Mouse (Mus musculus): ENCODE data around the gene Zglp1.
"Not testable (repeated sequence)": the region's sequence is repeated elsewhere in the genome, so short reads cannot be mapped to it uniquely, and the experiment has no call there.

Zglp1 gene

GRCm38 (mm10) chr9:21062928-21063327 is 4.0 kb downstream of the Zglp1 start:
- DNase-seq = no peak

DNA sequence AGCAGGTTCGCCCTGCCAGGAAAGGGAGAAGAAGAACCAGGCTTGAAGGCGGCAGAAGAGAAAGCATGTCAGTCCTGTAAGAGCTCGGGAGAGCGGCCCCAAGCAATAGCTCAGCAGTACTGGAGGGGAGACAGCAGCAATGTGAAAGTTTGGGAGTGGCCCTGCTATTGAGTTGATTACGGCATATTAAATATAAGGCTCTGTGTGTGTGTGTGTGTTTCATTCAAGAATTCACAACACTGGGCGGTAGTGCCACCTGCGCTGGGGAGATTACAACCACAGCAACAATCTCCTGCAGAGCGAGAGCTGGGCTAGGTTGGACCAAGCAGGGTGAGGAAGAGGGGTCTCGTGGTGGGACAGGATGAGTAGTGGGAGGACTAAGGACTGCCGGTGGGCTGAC is 15.3 kb downstream of the Zglp1 start:
- DNase-seq = no peak

DNA sequence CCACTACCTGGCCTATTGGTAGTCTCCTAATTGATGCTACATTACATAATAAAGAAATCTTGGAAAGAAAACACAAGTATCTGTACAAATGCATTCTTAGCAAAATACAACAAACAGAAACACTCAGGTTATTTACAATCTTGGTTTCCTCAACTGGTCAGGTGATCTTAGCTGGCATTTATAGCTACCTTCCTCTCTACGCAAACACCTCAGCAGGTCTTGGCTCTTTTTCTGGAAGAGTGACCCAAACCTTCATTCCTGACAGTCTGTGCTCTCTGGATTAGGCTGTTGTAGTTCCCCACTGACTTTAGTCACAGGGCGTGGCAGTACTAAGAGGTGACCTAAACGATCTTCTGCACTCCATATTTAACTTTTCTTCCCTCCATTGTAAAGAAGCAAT is 21.7 kb downstream of the Zglp1 start:
- DNase-seq = no peak

GRCm38 (mm10) chr9:21044785-21045184 is 22.1 kb downstream of the Zglp1 start:
- DNase-seq = not testable (repeated sequence)

GRCm38 (mm10) chr9:21043563-21043962 is 23.3 kb downstream of the Zglp1 start:
- no peak for DNase-seq

DNA sequence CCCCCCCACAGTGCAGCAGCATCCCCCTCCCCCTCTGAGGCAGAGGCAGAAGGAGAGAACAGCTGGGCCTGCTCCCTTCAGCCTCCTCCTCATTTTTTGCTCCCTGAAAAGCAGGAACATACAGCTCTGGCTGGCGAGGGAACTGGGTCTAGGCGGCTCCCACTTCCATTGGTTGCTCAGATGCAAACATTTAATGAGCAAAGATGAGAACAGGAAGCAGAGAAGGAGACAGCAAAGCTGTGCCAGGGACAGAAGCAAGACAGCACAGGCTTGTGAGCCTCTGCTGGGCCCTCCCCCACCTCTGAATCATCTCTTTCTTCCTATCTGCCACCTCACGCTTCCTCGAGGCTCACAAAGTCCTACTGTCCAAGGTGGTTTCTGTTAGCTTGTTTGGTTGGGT is 25.6 kb downstream of the Zglp1 start:
- DNase-seq = no peak

GRCm38 (mm10) chr9:21039779-21040178 is 27.1 kb downstream of the Zglp1 start:
- DNase-seq = no peak

DNA sequence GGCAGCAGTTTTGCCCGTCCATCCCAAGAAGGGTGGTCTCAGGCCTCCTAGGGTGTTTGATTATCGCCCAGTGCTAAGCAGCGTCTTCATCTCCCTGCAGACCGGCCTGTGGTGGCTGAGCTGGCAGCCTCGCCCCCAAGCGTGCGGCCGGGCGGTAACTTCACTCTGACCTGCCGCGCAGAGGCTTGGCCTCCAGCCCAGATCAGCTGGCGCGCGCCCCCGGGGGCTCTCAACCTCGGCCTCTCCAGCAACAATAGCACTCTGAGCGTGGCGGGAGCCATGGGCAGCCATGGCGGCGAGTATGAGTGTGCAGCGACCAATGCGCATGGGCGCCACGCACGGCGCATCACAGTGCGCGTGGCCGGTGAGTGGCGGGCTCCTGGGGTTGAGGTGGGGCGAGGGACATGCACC is 29.4 kb downstream of the Zglp1 start:
- DNase-seq = peak; percentile 24 to 44

DNA sequence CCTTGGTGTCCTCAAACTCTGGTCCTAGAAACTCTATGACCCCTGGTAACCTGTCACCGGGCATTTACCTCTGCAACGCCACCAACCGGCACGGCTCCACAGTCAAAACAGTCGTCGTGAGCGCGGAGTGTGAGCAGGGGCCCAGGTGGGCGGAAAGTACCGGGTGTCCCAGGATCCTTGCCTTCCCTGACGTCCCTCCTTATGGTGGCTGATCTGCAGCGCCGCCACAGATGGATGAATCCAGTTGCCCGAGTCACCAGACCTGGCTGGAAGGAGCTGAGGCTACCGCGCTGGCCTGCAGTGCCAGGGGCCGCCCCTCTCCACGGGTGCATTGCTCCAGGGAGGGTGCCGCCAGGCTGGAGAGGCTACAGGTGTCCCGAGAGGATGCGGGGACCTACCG is 30.2 kb downstream of the Zglp1 start:
- DNase-seq = no peak

GRCm38 (mm10) chr9:21036161-21036560 is 30.7 kb downstream of the Zglp1 start:
- DNase-seq = no peak

DNA sequence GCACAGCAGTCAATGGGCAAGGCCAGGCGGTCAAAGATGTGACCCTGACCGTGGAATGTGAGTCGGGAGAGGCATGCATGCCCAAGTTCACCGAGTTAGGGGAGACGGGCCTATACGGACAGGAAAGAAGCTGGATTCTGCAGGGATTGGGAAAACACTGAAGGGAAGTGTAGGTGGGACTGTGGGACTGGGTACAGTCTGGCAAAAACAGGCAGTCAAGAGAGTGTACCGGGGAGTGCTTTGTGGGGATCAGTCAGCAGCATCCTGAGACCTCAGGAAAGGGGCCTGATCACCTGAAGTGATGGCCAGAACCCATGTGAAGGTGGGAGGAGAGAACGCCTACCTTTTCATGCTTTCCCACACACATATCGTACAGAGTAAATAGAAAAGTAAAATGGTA is 31.3 kb downstream of the Zglp1 start:
- no peak for DNase-seq

DNA sequence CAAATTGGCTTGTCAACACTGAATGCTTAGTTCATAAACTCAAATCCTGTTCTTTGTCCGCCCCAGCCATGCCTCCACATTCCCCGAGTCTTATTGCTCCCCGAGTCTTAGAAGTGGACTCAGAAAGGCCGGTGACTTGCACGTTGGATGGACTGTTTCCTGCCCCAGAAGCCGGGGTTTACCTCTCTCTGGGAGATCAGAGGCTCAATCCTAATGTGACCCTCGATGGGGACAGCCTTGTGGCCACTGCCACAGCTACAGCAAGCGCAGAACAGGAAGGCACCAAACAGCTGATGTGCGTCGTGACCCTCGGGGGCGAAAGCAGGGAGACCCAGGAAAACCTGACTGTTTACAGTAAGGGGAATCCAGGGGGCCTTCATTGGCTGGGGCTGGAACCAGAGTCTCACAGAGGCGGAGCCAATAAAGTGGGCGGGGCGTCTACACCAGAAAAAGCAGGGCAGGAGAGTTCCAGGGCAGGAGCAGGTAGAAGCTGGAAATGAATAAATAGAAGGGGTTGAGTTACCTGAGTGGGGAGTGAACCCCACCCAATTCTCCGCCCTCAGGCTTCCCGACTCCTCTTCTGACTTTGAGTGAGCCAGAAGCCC is 32.3 kb downstream of the Zglp1 start:
- DNase-seq = no peak

- peak; percentile 94 to 95 for DNase-seq
Observed at GRCm38 (mm10) chr9:21033136-21033535, 33.8 kb downstream of the Zglp1 start.

DNA sequence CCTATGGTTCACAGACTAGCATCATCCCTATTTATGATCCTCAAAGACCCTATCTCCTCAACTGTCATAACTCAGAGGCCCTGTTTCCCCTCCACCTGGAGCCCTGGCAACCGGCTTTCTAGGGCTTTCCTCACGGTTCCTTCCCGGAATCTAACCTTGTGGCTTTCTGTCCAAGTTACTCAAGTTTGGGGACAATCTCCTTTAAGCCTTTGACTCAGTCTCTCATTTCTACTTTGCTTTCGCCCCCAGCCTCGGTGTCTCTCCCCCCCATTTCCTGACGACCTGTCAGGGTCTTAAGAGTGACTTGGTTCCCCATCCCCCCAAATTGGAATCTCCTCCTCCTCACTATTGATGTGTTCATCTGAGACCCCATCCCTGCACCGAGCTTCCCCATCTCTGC is 34.4 kb downstream of the Zglp1 start:
- no peak for DNase-seq

DNA sequence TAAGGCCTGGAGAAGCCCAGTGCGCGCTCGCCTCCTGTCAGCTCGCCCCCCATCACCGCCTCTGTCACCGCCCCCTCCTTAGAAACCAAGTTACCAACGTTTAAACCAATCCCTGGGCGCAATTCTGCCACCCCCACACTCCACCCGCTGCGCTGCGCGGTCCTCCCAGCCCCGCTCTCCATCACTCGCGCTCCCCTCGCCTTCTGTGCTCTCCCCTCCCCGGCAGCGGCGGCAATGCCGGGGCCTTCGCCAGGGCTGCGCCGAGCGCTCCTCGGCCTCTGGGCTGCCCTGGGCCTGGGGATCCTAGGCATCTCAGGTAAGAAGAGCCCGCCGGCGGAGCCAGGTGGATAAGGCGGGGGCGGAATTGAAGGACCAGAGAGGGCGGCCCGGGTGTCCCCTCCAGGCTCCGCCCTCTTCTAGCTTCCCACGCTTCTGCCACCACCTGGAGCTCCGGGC is 35.0 kb downstream of the Zglp1 start, which contains the start of gene Icam5:
TSS of gene Icam5 (plus strand) at position 178 of the 456 bp plus-strand sequence.
- peak in 1 of 2 experiments; percentile 60 for DNase-seq

DNA sequence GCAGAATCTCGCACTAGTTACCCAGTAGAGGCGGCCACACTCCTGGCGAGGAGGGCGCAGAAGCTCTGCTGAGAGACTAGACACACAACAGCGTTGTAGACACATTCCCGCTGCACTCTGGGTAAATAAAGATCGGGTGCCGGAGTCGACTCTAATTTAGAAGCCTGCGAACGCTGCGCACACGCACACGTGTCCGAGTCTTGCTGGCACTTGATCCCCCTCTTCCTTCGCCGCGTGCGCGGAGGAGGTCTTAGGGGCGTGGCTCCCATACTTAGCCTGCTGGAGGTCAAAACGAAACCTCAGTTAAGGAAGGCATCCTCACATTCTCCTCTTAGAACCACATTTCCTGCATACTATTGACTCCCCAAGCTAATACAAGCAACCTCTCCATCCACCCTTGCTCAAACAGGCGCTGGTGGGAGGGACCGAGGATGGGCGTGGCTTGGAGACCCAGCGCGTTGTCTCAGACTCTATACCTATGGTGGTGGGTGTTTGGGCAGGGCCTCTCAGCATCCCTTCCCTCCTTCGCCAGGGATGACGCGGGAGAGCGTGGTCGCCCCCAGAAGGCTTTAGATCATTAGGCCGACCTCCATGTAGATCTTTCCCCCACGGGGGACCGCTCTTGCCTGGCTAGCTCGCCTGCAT is 35.5 kb downstream of the Zglp1 start:
- DNase-seq = peak; percentile 57 to 76

DNA sequence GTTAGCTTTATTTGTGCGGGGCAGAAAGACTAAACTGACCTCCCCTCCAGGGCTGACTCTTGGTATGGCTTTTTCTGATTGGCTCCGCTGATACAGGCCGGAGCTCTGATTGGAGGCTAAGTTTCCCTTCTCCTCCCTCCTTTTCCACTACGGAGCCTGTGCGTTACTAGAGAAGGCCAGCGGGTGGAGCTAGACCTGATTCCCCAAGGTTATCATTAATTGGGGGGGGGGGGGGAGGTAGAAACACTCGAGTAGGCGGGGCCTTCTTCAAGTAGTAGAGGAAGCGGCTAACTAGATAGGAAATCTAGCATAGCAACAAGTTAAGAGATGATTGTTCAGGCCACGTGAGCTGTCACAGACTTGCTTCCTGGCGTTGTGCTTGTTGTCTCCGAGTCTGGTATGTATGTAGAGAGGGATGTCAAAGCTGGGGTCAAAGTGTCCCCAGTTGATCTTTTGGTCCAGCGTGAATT is 36.1 kb downstream of the Zglp1 start:
- peak; percentile 95 to 96 for DNase-seq

GRCm38 (mm10) chr9:21030055-21030600 is 36.8 kb downstream of the Zglp1 start:
- DNase-seq = no peak

- peak; percentile 88 for DNase-seq
Observed at GRCm38 (mm10) chr9:21029291-21030054, 37.4 kb downstream of the Zglp1 start, which contains the start of gene Icam4. Gene Icam4, plus strand, starts transcription at chr9:21029373.

DNA sequence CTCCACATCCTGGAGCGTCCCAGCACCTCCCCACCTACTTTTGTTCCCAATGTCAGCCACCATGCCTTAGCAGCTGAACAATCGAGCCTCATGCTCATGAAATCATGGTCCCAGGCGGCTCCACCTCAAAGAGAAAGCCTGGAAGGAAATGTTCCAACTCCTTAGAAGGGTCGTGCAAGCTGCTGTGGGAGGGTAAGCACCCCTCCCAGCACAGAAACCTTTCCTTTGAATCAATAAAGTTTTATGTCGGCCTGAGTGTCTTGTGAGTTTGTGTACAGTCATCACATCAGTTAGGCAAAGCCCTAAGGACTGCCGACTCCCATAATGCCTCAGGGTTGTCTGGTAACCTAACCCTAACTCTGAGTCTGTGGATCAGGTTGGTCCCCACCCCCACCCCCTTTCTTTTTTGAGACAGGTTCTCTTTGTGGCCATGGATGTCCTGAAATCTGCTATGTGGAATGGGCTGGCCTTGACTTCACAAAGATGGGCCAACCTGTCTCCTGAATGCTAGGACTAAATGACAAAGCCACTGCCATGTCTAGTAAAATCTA is 38.3 kb downstream of the Zglp1 start:
- DNase-seq = no peak

DNA sequence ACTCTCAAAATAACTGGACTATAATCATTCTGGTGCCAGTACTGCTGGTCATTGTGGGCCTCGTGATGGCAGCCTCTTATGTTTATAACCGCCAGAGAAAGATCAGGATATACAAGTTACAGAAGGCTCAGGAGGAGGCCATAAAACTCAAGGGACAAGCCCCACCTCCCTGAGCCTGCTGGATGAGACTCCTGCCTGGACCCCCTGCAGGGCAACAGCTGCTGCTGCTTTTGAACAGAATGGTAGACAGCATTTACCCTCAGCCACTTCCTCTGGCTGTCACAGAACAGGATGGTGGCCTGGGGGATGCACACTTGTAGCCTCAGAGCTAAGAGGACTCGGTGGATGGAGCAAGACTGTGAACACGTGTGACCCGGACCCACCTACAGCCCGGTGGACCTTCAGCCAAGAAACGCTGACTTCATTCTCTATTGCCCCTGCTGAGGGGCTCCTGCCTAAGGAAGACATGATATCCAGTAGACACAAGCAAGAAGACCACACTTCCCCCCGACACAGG is 39.1 kb downstream of the Zglp1 start:
- no peak for DNase-seq

GRCm38 (mm10) chr9:21026849-21027248 is 40.0 kb downstream of the Zglp1 start:
- no peak for DNase-seq

Measured in kidney, postnatal 25 days (tissue).